Mouse (Mus musculus) midbrain, embryonic 14.5 days (tissue): Measurements from ENCODE around the gene C1s1. TPM values are rescaled to one million over a fixed set of nuclear protein-coding genes. Genes with fewer than 3 reads are reported as not detected.

Experiments used
- ATAC-seq: fragments of 200-750 bp; cut with Nextera tagmentation; 2 replicates; pipeline ENCODE4 v1.8.0; 2017; ENCODE audit warnings: moderate number of reproducible peaks, moderate library complexity; ENCODE audit not compliant: low FRiP score, low TSS enrichment
- DNase-seq: peaks from one replicate; pipeline ENCODE4 v3.0.0-alpha.2; 2015
- H3K27ac ChIP-seq: fragments of 300-500 bp; sonication (generic); replicated peaks from 2 replicates; pipeline ENCODE4 v1.5.1; 2014; ENCODE audit warnings: mild to moderate bottlenecking, low read depth, low read length, moderate library complexity
- H3K27me3 ChIP-seq: fragments of 300-500 bp; sonication (generic); 2 replicates; pipeline ENCODE4 v1.6.1; 2014; ENCODE audit warnings: low read length, control low read depth, mixed read lengths; ENCODE audit not compliant: control insufficient read depth, insufficient read depth
- H3K36me3 ChIP-seq: fragments of 300-500 bp; sonication (generic); 2 replicates; pipeline ENCODE4 v1.6.1; 2014; ENCODE audit warnings: low read length, control low read depth; ENCODE audit not compliant: control insufficient read depth, insufficient read depth
- H3K4me1 ChIP-seq: fragments of 300-500 bp; sonication (generic); 2 replicates; pipeline ENCODE4 v1.6.1; 2014; ENCODE audit warnings: mild to moderate bottlenecking, antibody characterized with exemption, low read length, control low read depth; ENCODE audit not compliant: control insufficient read depth, insufficient read depth
- H3K4me2 ChIP-seq: fragments of 300-500 bp; sonication (generic); 2 replicates; pipeline ENCODE4 v1.6.1; 2014; ENCODE audit warnings: mild to moderate bottlenecking, low read length, moderate library complexity
- H3K4me3 ChIP-seq: fragments of 300-500 bp; sonication (generic); replicated peaks from 2 replicates; pipeline ENCODE4 v1.5.1; 2014; ENCODE audit warnings: low read depth, low read length
- H3K9ac ChIP-seq: fragments of 300-500 bp; sonication (generic); replicated peaks from 2 replicates; pipeline ENCODE4 v1.6.1; 2014; ENCODE audit warnings: mild to moderate bottlenecking, low read length, moderate library complexity
- H3K9me3 ChIP-seq: fragments of 300-500 bp; sonication (generic); 2 replicates; pipeline ENCODE4 v1.6.1; 2016; ENCODE audit warnings: low read length, control low read depth, mixed read lengths; ENCODE audit not compliant: control insufficient read depth
- WGBS: fragments of 180-500 bp; shearing (Covaris S2); extraction: QIAGEN DNeasy Blood & Tissue Kit; methylation state at CpG from one replicate; pipeline ENCODE4 v1.1.7; 2014; 5-methylcytosine and 5-hydroxymethylcytosine counted together
- polyA plus RNA-seq: library from polyadenylated mRNA; unstranded; fragments of >200 nt; fragmentation: Nextera tagmentation; extraction: Ambion mirVana; gene quantifications from 2 replicates; pipeline ENCODE4 v1.2.1, GENCODE M21; 2014

Gene C1s1
- polyA plus RNA-seq, 1 experiment from 2014 or later = 0.28 TPM

GRCm38 (mm10) chr6:124506991-124507390 lies 35.2 kb downstream of the C1s1 start:
- Histone ChIP-seq H3K9ac (no peak overlapping the region), H3K9me3 (no peaks in the 10 kb centered on the region), H3K4me3 (no peak overlapping the region), H3K27ac (no peak overlapping the region), H3K4me1 (no peaks in the 10 kb centered on the region), H3K27me3 (no peaks in the 10 kb centered on the region), H3K36me3 (no peaks in the 10 kb centered on the region), H3K4me2 (no peak overlapping the region)
- WGBS = 84% methylated on average over 6 of the region's 6 CpGs
- ATAC-seq = no peak
- no peak for DNase-seq

- 86% methylated on average over 4 of the region's 4 CpGs for WGBS
- DNase-seq = no peak
- no peaks in the 10 kb centered on the region for H3K27me3 ChIP-seq
- no peaks in the 10 kb centered on the region for H3K4me1 ChIP-seq
- H3K36me3 ChIP-seq = no peaks in the 10 kb centered on the region
- H3K4me3 ChIP-seq = no peak overlapping the region
- no peak for ATAC-seq
- no peak overlapping the region for H3K27ac ChIP-seq
- no peak overlapping the region for H3K9ac ChIP-seq
- no peaks in the 10 kb centered on the region for H3K9me3 ChIP-seq
- H3K4me2 ChIP-seq = no peak overlapping the region
Observed at GRCm38 (mm10) chr6:124505028-124505427, 37.1 kb downstream of the C1s1 start.

- ATAC-seq (no peak), DNase-seq (no peak)
- WGBS = 89% methylated on average over 5 of the region's 5 CpGs
- H3K27me3 ChIP-seq = no peaks in the 10 kb centered on the region
- no peaks in the 10 kb centered on the region for H3K4me1 ChIP-seq
- no peaks in the 10 kb centered on the region for H3K36me3 ChIP-seq
- no peak overlapping the region for H3K4me3 ChIP-seq
- H3K9ac ChIP-seq = no peak overlapping the region
- H3K9me3 ChIP-seq = no peaks in the 10 kb centered on the region
- H3K4me2 ChIP-seq = no peak overlapping the region
- no peak overlapping the region for H3K27ac ChIP-seq
Observed at GRCm38 (mm10) chr6:124502021-124502420, 40.1 kb downstream of the C1s1 start.

GRCm38 (mm10) chr6:124501473-124501872 lies 40.7 kb downstream of the C1s1 start:
- Histone ChIP-seq H3K9ac (no peak overlapping the region), H3K4me1 (no peaks in the 10 kb centered on the region), H3K9me3 (no peaks in the 10 kb centered on the region), H3K4me2 (no peak overlapping the region), H3K27ac (no peak overlapping the region), H3K27me3 (no peaks in the 10 kb centered on the region), H3K4me3 (no peak overlapping the region), H3K36me3 (no peaks in the 10 kb centered on the region)
- no peak for DNase-seq
- 82% methylated on average over 4 of the region's 4 CpGs for WGBS
- no peak for ATAC-seq

GRCm38 (mm10) chr6:124499914-124500566 lies 42.1 kb downstream of the C1s1 start:
- Histone ChIP-seq H3K27ac (no peak overlapping the region), H3K36me3 (no peaks in the 10 kb centered on the region), H3K4me2 (no peak overlapping the region), H3K9ac (no peak overlapping the region), H3K4me1 (no peaks in the 10 kb centered on the region), H3K27me3 (no peaks in the 10 kb centered on the region), H3K9me3 (no peaks in the 10 kb centered on the region), H3K4me3 (no peak overlapping the region)
- WGBS = 52% methylated on average over 10 of the region's 10 CpGs
- DNase-seq (no peak), ATAC-seq (no peak)

GRCm38 (mm10) chr6:124496054-124496453 lies 46.1 kb downstream of the C1s1 start:
- DNase-seq (no peak), ATAC-seq (no peak)
- no peak overlapping the region for H3K4me2 ChIP-seq
- no peaks in the 10 kb centered on the region for H3K36me3 ChIP-seq
- H3K4me1 ChIP-seq = no peaks in the 10 kb centered on the region
- WGBS = 92% methylated on average over 5 of the region's 5 CpGs
- no peak overlapping the region for H3K9ac ChIP-seq
- no peak overlapping the region for H3K4me3 ChIP-seq
- H3K9me3 ChIP-seq = no peaks in the 10 kb centered on the region
- no peak overlapping the region for H3K27ac ChIP-seq
- H3K27me3 ChIP-seq = no peaks in the 10 kb centered on the region

- H3K4me3 ChIP-seq = no peak overlapping the region
- WGBS = 90% methylated on average over 5 of the region's 5 CpGs
- no peaks in the 10 kb centered on the region for H3K27me3 ChIP-seq
- DNase-seq (no peak), ATAC-seq (no peak)
- H3K27ac ChIP-seq = no peak overlapping the region
- H3K36me3 ChIP-seq = no peaks in the 10 kb centered on the region
- H3K9ac ChIP-seq = no peak overlapping the region
- H3K9me3 ChIP-seq = no peaks in the 10 kb centered on the region
- H3K4me1 ChIP-seq = no peaks in the 10 kb centered on the region
- no peak overlapping the region for H3K4me2 ChIP-seq
Observed at GRCm38 (mm10) chr6:124493886-124494285, 48.3 kb downstream of the C1s1 start.

- Histone ChIP-seq H3K4me1 (no peaks in the 10 kb centered on the region), H3K27me3 (no peaks in the 10 kb centered on the region), H3K27ac (no peak within 1 kb of the TSS), H3K9ac (no peak within 1 kb of the TSS), H3K4me3 (no peak within 1 kb of the TSS), H3K9me3 (no peaks in the 10 kb centered on the region), H3K4me2 (no peak within 1 kb of the TSS), H3K36me3 (no peaks in the 10 kb centered on the region)
- ATAC-seq (peak; percentile 55; the same call in 1 of the 2 replicates), DNase-seq (peak; percentile 78)
- WGBS = 67% methylated on average over 4 of the region's 4 CpGs
Observed at GRCm38 (mm10) chr6:124492842-124493561, 49.2 kb downstream of the C1s1 start, which contains the start of gene C1rl. Gene C1rl, plus strand, starts transcription at chr6:124493113.

GRCm38 (mm10) chr6:124491427-124491826 lies 50.7 kb downstream of the C1s1 start:
- Histone ChIP-seq H3K36me3 (no peaks in the 10 kb centered on the region), H3K4me2 (no peak overlapping the region), H3K27me3 (no peaks in the 10 kb centered on the region), H3K27ac (no peak overlapping the region), H3K4me1 (no peaks in the 10 kb centered on the region), H3K9me3 (no peaks in the 10 kb centered on the region), H3K4me3 (no peak overlapping the region), H3K9ac (no peak overlapping the region)
- 87% methylated on average over 6 of the region's 6 CpGs for WGBS
- ATAC-seq = no peak
- no peak for DNase-seq
